Mouse (Mus musculus): ENCODE results near the gene Ms4a4d. TPM values are rescaled to one million over a fixed set of nuclear protein-coding genes. Genes with fewer than 3 reads are reported as not detected.

The Ms4a4d gene
- polyA plus RNA-seq, 1 experiment from 2014 or later = not detected

DNA sequence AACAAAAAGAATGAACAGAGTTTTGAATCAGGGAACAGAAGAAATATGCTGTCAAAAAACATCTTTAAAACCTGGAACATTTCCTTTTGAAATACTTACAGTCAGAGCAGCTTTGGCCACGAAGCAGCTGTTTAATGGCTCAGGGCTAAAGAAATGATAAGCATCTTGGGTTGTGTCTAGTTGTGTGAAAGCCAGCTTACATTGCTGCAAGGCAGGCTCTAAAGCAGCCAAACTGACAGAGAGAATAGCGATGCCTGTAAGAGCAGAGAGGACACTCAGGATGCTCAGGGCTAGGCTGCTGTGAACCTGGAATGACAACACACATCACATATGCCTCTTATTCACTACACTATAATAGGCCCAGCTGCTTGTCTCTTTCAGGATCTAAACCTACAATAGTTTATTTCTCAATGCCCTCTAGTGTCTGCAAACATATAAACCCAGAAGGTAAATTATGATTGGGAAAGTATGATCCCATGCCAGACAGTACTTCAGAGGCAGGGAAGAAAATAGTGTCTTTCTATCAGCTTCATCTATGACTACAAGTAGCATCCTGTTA is 53.4 kb downstream of the Ms4a4d start:
- H3K36me3 ChIP-seq = no peaks in the 10 kb centered on the region
- no peak overlapping the region for H3K4me2 ChIP-seq
- no peak overlapping the region for H3K27ac ChIP-seq (replicated peaks)
- WGBS = 71% methylated on average over 2 of the region's 2 CpGs
- no peak overlapping the region for H3K4me3 ChIP-seq (replicated peaks)
- no peaks in the 10 kb centered on the region for H3K9me3 ChIP-seq (replicated peaks)
- H3K4me1 ChIP-seq = no peaks in the 10 kb centered on the region
- no peak for ATAC-seq (ENCODE audit: low FRiP score)
- no peak overlapping the region for H3K9ac ChIP-seq (replicated peaks)
- no peaks in the 10 kb centered on the region for H3K27me3 ChIP-seq (replicated peaks)

DNA sequence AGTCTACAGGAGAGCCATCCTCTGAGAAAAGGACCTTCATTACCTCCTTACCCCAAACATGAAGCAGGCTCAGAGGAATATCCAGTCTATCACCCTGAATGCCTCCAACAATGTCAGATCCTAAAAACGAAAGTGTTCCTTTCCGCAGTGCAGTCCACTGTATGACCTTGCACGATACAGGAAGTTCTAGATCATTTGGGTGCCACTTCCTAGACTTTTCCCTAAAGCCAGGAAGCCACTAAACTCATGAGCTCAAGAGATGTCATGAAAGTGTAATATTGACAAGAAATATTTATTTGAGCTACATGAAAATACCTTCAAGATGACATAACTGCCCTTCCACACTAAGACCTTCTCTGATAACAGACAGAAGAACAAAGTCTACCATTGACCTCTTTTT is 64.7 kb downstream of the Ms4a4d start:
- H3K9me3 ChIP-seq (replicated peaks) = no peaks in the 10 kb centered on the region
- no peak for ATAC-seq (ENCODE audit: low FRiP score)
- no peak overlapping the region for H3K27ac ChIP-seq (replicated peaks)
- no peaks in the 10 kb centered on the region for H3K36me3 ChIP-seq
- H3K9ac ChIP-seq (replicated peaks) = no peak overlapping the region
- no peaks in the 10 kb centered on the region for H3K27me3 ChIP-seq (replicated peaks)
- no peak overlapping the region for H3K4me3 ChIP-seq (replicated peaks)
- no peaks in the 10 kb centered on the region for H3K4me1 ChIP-seq
- H3K4me2 ChIP-seq = no peak overlapping the region
- 91% methylated on average over 3 of the region's 3 CpGs for WGBS

DNA sequence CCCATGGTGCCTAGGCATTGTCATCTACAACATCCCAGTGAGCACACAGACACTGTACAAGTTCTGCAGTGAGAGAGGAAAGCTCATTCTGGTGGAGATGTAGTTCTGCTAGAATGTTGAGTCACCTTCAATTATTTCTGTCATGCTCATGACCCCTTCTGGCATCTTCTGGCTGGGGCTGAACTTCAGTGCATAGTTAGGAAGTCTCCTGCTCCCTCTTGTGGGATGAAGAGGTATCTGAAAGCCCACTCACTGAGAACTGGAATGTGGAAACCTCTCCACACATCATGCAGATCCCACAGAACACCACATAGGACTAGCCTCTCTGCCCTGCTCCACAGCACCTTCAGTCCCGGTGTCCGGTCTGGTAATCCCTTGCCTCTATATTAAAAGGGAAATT is 65.4 kb downstream of the Ms4a4d start:
- no peak for ATAC-seq (ENCODE audit: low FRiP score)
- Histone ChIP-seq H3K27me3 (replicated peaks) (no peaks in the 10 kb centered on the region), H3K4me2 (no peak overlapping the region), H3K9ac (replicated peaks) (no peak overlapping the region), H3K9me3 (replicated peaks) (no peaks in the 10 kb centered on the region), H3K36me3 (no peaks in the 10 kb centered on the region), H3K27ac (replicated peaks) (no peak overlapping the region), H3K4me3 (replicated peaks) (no peak overlapping the region), H3K4me1 (no peaks in the 10 kb centered on the region)
- WGBS = 91% methylated on average over 2 of the region's 2 CpGs

DNA sequence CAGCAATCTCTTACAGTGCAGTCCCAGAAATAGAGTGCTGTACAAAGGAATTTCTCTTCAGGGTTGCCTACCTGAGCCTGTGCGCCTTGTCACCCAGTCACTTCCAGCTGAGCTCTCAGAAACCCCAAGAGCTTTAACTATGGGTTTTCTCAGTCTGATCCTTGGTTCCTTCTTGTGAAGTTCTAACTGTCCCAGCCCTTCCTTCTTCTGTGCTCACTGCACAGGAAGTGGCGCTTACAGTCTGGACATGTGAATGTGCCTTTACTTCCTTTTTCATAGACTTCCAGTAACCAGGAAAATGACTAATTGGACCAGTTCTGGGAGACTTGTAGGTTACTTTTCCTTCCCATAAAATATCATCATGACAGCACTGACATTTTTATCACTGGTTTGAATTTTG is 68.0 kb downstream of the Ms4a4d start, which contains the start of gene Ms4a6d:
Gene Ms4a6d, minus strand, starts transcription at position 247 of the 400 bp plus-strand sequence.
- H3K4me1 ChIP-seq = no peaks in the 10 kb centered on the region
- 95% methylated on average over 2 of the region's 2 CpGs for WGBS
- no peak for ATAC-seq (ENCODE audit: low FRiP score)

More for the DNA sequence above, 68.0 kb downstream of the Ms4a4d start, which contains the start of gene Ms4a6d:
- no peak within 1 kb of the TSS for H3K4me2 ChIP-seq
- no peaks in the 10 kb centered on the region for H3K36me3 ChIP-seq
- no peak within 1 kb of the TSS for H3K27ac ChIP-seq (replicated peaks)
- no peaks in the 10 kb centered on the region for H3K27me3 ChIP-seq (replicated peaks)
- H3K9me3 ChIP-seq (replicated peaks) = no peaks in the 10 kb centered on the region
- H3K4me3 ChIP-seq (replicated peaks) = no peak within 1 kb of the TSS
- no peak within 1 kb of the TSS for H3K9ac ChIP-seq (replicated peaks)

Other genes with a start within 250 kb of the Ms4a4d start
- 0.05 TPM in 1 of 2 replicates, not detected in the other for gene Ms4a14, start 222.3 kb upstream of the Ms4a4d start, polyA plus RNA-seq (2015; fragmentation: Nextera tagmentation; extraction: Ambion mirVana)
- gene Ms4a7, start 200.7 kb upstream of the Ms4a4d start, polyA plus RNA-seq (2015; fragmentation: Nextera tagmentation; extraction: Ambion mirVana) = 3.8 and 4.2 TPM in 2 replicates
- gene Ms4a4a, start 161.3 kb upstream of the Ms4a4d start, polyA plus RNA-seq (2015; fragmentation: Nextera tagmentation; extraction: Ambion mirVana) = 3.3 and 4.2 TPM in 2 replicates
- 0.69 and 1.1 TPM in 2 replicates for gene Ms4a4c, start 132.0 kb upstream of the Ms4a4d start, polyA plus RNA-seq (2015; fragmentation: Nextera tagmentation; extraction: Ambion mirVana)
- gene Ms4a4b, start 93.2 kb upstream of the Ms4a4d start, polyA plus RNA-seq (2015; fragmentation: Nextera tagmentation; extraction: Ambion mirVana) = 2.6 TPM in 1 of 2 replicates, not detected in the other
- gene Ms4a6c, start 67.4 kb upstream of the Ms4a4d start, polyA plus RNA-seq (2015; fragmentation: Nextera tagmentation; extraction: Ambion mirVana) = 3.1 and 5.1 TPM in 2 replicates
- 0.13 TPM in 1 of 2 replicates, not detected in the other for gene Gm8369, start 50.9 kb upstream of the Ms4a4d start, polyA plus RNA-seq (2015; fragmentation: Nextera tagmentation; extraction: Ambion mirVana)
- gene Ms4a6b, start 20.3 kb upstream of the Ms4a4d start, polyA plus RNA-seq (2015; fragmentation: Nextera tagmentation; extraction: Ambion mirVana) = 2.8 and 7.4 TPM in 2 replicates
- 2.3 and 3.1 TPM in 2 replicates for gene Ms4a6d, start 68.0 kb downstream of the Ms4a4d start, polyA plus RNA-seq (2015; fragmentation: Nextera tagmentation; extraction: Ambion mirVana)
- gene Ms4a2, start 86.9 kb downstream of the Ms4a4d start, polyA plus RNA-seq (2015; fragmentation: Nextera tagmentation; extraction: Ambion mirVana) = 0.24 and 0.27 TPM in 2 replicates
- gene Ms4a3, start 104.0 kb downstream of the Ms4a4d start, polyA plus RNA-seq (2015; fragmentation: Nextera tagmentation; extraction: Ambion mirVana) = 0.10 TPM in 1 of 2 replicates, not detected in the other
- not detected in 2 replicates for gene Oosp2, start 123.8 kb downstream of the Ms4a4d start, polyA plus RNA-seq (2015; fragmentation: Nextera tagmentation; extraction: Ambion mirVana)
- not detected in 2 replicates for gene Oosp1, start 154.3 kb downstream of the Ms4a4d start, polyA plus RNA-seq (2015; fragmentation: Nextera tagmentation; extraction: Ambion mirVana)
- gene Oosp3, start 160.3 kb downstream of the Ms4a4d start, polyA plus RNA-seq (2015; fragmentation: Nextera tagmentation; extraction: Ambion mirVana) = not detected in 2 replicates
- not detected in 2 replicates for gene Gif, start 210.8 kb downstream of the Ms4a4d start, polyA plus RNA-seq (2015; fragmentation: Nextera tagmentation; extraction: Ambion mirVana)
- gene Mrpl16, start 233.6 kb downstream of the Ms4a4d start, polyA plus RNA-seq (2015; fragmentation: Nextera tagmentation; extraction: Ambion mirVana) = 43.5 and 48.7 TPM in 2 replicates